Mouse (Mus musculus) cerebellum, adult (tissue): ENCODE results near the gene Tiam2.

ENCODE experiments used
- ATAC-seq: cut with Nextera tagmentation; 2 replicates; pipeline ENCODE4 v1.9.2; 2017; ENCODE audit warnings: mild to moderate bottlenecking, moderate library complexity, mixed read lengths; ENCODE audit not compliant: insufficient number of reproducible peaks, low FRiP score, low TSS enrichment

Tiam2 gene

DNA sequence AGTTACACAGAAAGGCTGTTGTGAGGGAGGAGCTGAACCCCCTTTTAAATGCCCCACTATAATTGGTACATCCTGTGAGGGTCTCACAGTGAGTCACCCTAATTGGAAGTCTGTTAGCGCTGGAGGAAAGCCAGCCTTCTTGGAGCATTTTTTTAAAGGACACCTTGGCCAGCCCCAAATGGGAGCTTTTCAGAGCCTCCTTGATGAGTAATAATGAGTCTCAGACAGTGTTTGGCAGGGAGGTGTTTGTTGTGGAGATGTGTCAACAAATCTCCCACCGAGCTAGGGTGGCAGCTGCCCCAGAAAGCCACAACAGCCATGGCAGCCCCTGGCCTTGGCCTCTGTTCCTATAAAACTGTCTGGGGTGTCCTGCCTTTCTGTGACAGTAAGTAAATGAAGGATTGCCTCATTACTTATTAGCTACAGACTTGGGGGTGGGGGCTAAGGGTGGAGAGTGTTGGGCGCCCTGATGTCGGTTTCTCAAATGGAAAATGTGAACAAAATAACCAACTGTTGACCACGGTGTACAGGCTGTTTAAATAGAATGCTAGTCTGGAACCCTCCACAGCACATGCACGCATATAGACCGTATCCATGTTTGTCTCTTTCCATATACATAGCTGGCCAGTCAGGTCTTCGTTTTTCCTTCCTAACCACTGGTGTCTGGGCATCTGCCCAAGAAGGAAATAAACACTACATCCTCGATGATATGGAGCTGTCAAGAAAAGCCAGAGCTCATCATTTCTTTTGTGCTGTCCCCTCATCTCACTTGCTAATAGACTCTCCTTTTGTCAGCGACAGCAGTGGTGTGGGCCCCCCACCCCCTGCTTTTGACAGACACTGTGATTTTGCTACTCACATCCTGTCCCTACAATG is 116.4 kb downstream of the Tiam2 start:
- no peak for ATAC-seq

DNA sequence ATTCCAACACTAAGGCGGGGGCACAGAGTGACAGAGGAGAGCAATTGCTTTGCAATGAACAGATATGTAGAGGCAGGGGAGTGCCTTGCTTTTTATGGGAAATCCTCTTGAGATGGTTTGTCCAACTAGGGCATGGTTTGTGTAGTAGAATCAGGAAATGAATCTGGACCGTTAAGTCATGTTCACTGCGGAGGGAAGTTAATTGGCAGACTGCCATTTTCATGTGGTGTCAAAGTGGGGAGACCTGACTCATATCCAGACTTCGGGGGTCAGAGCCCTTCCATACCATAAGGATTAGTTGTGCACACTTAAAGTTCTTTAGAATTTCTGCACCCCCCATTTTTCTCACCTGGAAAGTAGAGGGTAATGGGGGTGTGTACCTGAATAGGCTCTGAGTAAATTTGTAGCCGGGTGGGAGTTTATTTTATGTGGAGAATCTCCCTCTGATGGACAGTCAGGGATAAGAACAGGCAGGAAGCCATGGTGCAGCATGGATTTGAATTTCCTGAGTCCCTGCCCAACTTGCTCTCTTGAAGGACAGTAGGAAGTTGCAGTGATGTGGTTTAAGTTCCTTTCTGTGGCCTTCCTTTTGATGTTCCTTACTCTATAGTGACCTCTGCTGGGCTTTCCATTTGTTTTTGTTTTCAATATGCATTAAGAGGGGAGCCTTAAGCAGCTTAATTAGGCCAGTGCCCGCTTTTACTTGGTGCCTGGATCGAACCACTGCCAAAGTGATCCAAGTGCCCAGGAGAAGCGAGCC is 120.0 kb downstream of the Tiam2 start:
- ATAC-seq: no peak

DNA sequence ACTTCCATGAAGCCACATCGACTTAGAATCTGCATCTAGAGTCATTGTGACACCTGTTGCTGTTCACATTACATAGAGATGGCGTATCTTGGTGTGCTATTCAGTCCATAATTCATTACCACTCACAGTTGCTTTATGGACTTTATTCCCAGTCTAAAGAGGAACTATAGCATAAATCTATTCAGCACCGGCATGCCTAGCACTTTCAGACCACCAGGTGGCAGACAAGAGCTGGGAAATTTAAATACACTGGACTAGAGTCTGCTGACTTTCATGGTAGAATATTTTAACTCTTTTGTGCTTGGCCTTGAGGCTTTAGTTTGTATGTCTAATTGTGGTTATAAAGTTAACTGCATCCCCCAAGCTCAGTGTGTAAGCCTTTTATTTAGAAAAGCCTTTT is 122.4 kb downstream of the Tiam2 start:
- no peak for ATAC-seq

DNA sequence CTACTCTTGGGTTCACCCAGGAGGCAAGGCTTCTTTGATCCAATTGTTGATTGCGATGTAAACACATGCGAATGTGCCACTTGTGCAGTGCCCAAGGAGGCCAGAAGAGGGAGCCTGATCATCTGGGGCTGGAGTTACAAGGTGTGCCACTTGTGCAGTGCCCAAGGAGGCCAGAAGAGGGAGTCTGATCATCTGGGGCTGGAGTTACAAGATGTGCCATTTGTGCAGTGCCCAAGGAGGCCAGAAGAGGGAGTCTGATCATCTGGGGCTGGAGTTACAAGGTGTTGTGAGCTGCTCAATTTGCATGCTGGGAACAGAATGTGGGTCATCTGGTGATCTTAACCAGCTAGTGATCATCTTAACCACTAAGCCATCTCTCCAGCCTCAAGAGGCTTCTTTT is 124.7 kb downstream of the Tiam2 start:
- 0 out of 2 replicates have a peak, but pooled peaks have one; percentile 40 for ATAC-seq

DNA sequence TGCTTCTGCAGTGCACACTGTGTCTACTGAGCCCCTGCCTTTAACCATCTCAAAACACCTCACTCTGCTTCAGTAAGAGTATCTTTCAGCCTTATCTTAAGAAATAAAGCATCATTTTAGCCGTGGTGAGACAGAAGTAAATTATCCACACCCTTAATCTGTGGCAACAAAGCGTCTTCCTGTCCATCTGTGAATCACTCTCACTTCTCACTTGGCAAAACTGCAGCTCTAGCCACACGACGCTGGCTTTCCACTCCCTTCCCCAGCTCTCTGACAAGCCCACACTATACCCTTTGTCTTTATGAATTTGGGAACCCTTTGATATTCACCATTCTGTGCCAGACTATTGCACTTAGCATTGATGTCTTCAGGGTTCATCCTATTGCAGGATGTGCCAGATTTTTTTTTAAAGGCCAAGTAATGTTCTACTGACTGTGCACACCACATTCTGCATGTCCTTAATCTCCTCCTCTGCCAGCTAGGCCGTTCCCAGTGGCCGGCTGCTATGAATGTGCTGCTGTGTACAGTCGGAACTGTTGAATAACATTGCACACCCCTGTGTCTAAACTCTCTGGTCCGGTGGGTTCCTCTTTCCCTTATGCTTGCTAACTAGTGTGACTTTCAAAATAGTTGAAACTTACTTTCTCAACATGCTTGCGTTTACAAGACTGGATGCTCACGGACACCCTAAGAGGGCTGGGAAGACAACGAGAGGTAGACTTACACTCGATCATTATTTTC is 126.4 kb downstream of the Tiam2 start:
- ATAC-seq: no peak

DNA sequence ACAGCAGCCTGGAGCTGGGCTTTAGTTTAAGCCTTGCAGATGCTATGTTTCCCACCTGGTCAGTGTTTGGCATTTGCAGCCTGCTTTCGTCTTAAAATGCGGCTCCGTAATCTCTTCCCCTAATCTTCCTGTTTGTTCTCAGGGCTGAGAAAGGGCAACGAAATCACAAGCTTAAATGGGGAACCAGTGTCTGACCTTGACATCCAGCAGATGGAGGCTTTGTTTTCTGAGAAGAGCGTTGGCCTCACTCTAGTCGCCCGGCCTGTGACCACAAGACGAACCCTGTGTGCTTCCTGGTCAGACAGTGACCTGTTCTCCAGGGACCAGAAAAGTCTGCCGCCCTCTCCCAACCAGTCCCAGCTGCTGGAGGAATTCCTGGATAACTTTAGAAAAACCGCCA is 127.6 kb downstream of the Tiam2 start:
- no peak for ATAC-seq

DNA sequence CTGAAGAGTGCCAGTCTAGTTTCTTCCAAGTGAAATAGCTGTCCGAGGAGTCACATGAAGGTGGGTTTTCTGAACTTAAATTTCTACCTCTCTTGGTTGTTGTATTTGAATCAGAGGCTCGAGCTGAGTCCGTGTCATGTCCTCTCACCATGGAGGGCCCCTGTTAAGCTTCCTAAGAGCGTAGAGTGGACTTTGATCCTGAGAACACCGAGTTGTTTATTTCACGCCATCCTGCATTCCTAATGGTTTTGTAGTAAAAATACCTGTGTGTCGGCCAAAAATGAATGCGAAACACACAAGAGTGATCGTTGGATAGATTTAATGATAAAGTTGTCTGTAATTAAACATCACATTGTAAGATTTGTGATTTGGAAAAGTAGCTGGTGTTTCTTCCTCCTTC is 128.5 kb downstream of the Tiam2 start:
- ATAC-seq: no peak

DNA sequence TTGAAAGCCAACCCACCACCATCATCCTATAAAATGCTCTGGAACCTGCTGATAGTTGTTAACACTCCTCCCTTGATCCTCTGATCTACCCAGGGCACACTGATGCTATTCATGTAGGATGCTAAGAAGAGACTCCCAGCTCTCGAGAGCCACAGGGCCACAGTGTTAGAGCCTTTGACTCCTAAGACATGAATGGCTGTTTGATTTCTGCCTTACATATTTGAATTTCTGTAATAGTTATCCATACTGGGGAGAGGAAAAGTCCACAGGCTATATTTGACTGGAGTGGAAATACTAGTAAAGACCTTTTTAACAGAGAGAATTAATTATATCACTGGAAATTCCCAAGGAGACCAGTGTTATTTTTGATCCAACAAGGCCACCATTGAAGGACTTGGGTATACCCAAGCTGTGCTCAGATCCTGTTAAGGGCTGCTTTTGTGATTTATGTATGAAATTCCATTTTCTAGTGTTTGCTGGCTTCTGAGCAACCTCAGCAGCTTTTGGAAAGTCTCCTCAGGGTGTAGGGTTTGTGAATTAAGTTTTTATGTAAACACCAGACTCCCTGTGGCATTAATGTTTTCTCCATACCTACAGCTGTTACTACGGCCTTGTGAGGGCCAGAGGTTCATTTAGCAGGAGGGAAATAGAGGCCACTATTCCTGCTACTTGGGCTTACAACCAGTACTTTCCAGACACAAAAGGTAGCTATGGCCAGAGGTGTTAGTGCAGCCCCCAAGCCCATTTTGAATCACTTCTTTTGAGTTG is 131.7 kb downstream of the Tiam2 start:
- ATAC-seq: no peak

DNA sequence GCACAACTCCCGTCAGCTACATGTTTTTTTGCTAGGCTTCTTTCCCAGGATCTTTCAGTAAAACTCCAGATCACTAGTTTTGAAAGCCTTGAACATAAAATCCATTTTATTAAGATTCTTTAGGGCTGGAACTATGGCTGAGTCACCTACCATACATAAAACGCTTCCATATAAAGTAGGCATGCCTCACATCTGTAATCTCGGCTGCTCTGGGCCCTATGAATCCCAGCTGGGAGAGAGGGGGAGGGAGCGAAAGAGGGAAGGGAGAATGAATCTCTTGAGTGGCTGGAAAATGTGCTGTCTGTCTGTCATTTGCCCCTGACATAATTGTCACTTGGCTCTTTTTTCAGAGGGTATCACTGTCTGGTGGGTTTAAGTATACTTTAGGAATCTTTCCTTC is 139.5 kb downstream of the Tiam2 start:
- no peak for ATAC-seq

DNA sequence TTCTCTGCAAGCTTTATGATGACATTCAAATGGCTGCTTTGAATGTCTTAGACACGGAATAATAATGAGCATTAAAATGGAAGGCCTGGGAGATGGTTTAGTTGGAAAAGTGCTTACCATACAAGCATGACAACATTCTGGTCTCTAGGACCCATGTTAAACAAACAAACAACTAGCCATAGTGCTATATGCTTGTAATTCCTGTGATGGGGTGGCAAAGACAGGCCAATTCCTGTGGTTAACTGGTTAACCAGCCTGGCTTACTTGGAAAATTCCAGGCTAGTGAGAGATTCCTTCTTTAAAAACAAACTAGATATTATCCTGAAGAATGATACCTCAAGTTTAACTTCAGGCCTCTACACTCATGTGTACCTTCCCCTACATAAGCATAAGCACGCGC is 140.3 kb downstream of the Tiam2 start:
- no peak for ATAC-seq

DNA sequence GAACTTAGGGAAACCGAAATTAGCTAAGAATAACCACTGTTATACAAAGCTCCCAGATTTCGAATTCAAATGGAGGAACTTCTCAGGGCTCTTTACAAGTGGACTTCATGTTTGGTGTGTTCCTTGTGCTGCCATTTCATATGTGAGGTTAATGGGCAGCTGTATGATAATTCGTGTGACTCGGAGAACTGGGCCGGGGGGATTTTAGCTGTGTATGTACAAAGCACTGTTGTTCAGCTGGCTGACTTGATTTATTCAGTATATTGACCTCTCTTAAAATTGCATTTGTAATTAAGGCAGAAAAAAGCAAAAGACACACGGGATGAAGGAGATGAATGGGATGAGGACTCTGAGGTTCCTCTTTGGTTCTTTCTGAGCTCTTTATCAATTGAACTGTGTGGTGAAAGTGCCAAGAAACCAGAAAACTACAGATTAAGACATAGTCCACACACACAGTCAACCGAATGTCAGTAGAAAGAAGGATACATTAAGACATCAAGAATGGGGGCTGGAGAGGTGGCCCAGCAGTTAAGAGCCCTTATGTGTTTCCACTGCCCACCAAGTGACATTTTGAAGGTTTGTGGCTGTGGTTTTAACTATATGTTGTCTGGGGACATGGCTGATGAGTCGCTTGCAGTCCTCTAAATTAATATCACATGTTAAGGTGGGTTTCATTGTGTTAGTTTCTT is 141.4 kb downstream of the Tiam2 start:
- no peak for ATAC-seq

DNA sequence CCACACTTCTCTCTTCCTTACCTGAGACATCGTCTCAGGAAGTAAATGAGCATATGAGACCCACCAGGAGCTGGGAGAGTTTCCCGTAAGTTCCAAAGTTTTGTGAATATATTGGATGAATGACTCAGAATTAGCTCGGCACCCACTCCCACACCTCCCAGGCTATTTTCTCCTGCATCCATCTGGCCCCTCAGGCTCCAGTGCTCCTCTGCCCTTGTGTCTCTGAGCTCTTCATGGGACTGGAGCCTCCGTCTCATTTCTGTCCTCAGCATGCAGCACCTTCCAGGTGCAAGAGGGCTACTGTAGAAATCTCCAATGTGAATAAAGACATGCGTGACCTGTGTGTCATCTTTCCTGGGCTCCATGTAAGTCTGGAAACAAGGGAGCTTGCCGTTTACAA is 145.6 kb downstream of the Tiam2 start:
- ATAC-seq: no peak

DNA sequence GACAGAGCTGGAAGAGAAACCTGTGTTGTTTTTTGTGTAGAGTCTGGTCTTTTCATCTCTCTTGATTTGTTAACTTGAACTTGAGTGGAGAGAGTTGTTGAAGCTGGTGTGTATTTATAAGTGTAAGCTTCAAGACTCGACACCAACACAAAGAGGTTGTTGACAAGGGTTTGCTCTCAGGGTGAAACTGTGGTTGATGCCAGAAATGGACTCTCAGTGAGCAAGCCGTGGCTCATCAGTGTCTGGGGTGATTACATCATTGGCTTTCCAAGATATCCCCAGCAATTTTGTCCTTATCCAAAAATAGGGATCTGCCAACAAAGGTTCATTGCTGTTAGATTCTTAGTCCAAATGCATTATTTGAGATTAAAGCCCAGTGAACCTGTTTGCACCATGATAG is 150.2 kb downstream of the Tiam2 start:
- ATAC-seq: no peak

DNA sequence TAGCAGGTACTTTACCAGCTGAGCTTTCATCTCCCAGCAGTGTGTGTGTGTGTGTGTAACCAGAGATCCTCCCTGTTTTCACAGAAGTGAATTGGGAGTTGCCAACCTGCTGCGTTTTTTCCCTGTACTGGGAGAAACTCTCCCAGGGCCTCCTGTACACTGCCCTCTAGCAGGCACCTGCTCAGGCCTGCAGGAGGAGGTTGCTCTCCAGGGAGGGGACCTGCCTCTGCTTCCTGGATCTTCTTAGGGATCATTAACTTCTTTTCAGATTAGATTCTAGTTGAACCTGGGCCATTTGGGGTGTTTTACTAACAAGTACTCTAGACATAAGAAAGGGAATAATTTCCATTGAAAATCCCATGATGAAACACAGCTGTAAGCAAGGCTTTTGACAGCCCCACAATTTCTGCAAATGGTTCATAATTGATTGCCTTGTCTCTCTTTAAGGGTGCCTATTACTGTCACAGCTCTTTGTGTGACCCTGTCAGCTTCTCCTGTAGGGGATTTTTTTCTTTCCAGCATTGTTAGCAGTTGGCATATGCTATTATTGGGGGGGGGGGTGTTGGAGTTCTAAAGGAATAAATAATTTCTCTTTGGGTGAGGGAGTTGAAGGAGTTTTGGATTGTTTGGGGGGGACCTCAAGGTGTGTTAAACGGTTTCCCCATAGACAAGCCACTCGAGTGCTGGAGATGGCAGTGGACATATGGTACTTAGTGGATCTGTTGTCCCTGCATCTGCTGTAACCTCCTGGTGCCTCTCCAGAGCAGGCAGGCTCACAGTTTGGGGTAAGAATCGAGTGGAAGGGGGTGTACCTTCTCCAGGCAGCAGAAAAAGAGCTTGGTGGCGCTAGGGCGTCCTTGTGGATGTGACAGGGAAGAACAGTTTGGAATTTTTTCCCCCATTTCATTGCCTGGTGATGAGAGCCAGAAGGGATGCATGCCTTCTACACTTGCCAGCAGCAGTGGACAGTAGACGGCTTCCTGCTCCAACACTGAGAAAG is 155.5 kb downstream of the Tiam2 start:
- ATAC-seq: peak; percentile 87

DNA sequence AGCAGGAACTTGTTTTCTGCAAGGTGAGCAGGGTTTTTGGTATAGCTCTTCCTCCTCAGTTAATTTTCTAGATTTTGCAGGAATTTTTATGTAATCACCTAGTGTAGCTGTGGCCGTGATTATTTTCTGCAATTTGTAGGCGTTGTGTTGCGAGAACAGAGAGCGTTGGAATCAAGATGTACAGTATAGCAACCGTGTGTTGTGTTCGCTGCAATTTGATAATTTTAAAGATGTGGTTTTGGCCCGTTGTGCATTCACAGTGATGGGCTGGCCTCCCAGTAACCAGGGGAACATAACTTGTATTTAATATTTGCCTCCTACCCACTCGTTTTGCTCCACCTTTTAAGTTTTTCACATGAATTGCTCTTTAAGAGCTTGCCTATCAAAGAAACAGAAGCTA is 156.7 kb downstream of the Tiam2 start:
- no peak for ATAC-seq

DNA sequence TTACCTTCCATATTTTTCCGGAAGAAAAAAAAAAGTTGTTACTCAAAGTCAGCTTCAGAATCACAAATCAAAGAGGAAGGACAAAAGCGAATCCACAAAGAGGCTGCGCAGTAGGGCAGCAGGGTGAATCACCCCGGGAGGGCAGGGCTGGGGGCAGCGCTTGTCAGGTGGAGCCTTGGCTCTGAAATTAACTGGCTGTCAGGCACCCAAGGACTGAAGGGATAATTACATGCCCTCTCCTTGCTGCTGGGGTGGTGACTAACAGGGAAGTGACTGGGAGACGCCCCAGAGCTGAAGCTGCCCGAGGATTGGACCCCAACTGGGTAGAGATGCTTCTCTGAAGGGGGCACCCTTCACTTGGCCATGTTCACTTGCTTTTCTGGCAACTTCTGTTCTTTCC is 159.5 kb downstream of the Tiam2 start:
- no peak for ATAC-seq

DNA sequence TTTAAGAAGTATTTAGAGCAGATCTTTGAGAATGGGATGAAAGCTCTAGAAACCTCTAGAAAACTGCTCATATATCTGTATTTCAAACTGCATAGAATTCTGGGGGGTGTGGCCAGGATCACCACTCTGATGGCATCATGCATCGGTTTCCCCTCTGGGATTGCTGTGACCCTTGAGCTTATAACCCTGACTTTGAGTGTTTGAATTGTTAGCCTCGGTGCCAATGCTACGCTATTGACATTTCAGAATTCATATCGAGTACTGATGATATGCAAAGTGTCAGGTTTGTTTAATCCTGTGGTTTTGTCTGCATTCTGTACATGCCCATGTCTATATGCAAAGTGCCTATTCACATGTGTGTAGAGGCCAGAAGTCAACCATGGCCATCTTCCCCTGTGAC is 160.8 kb downstream of the Tiam2 start:
- ATAC-seq: no peak

DNA sequence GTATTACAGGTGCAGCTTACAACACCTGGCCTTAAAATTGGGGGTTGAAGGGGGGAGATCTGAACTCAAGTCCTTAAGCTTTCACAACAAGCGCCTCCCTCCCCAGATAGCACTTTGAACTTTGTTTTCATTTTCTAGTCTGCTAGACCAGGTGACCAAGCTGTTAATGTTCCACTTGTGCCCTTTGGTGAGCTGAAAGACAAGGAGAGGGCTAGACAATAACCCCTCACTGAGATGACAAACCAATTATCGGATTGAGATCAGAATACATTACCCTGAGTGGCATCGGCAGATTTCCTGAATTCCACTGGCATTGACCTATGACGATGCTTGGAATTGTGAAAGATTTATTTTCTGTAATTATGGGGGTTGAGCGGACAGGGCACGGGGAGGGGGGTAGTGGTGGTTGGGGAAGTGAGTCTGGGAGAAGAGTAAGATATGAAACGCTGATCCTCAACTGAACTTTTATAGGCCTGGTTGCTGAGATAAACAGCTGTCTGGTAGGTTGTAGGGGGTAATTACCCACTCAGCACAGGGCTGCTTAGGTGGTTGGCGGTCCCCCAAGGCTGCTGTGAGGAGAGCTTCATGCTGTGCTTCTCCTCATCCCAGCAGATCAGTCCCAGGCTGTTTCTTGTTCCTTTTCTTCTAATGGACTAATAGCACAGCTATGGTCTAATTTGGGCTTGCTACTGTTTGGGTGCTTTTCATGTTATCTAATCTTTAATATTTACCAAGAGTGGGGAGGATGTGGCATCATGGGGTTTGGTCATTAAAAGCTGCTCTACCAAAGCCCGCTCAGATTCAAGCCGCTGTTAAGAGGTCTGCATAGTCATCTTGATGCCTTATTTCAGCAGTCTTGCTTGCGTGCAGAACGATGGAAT is 161.6 kb downstream of the Tiam2 start:
- ATAC-seq: no peak
